Mouse (Mus musculus) adrenal gland (tissue): Measurements from ENCODE around the gene Fgfr2.

Experiments
- intact Hi-C: fragments of 180-260 bp; cut with DNase I; formaldehyde crosslinking; loops from one replicate; pipeline ENCODE4 v1.15.1; 2025

The Fgfr2 gene

GRCm38 (mm10) chr7:130966451-130966850 lies 2156.7 kb downstream of the Fgfr2 start:
- intact Hi-C loops = no loop called here

GRCm38 (mm10) chr7:130965909-130966365 lies 2157.2 kb downstream of the Fgfr2 start:
- intact Hi-C loops = no loop called here

GRCm38 (mm10) chr7:130965396-130965795 lies 2157.8 kb downstream of the Fgfr2 start:
- intact Hi-C loops = no loop called here

GRCm38 (mm10) chr7:130964686-130965085 lies 2158.5 kb downstream of the Fgfr2 start:
- intact Hi-C loops = no loop called here

DNA sequence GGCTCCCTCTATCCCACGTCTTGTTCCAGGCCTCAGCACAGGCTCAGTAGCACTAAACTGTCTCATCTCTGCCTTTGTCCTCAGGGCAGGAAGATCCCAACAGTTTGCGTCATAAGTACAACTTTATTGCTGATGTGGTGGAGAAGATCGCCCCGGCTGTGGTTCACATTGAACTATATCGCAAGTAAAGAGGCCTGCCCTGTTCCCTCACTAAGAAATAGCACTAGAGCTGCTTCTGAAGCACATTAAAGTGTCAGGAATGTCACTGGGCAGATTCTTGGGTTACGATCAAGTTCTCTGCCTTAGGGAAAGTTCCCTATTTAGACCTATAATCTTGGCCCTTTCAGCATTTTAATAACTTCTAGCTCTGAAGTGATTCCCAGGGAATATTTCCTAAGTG lies 2161.7 kb downstream of the Fgfr2 start:
- intact Hi-C loops = no loop called here

DNA sequence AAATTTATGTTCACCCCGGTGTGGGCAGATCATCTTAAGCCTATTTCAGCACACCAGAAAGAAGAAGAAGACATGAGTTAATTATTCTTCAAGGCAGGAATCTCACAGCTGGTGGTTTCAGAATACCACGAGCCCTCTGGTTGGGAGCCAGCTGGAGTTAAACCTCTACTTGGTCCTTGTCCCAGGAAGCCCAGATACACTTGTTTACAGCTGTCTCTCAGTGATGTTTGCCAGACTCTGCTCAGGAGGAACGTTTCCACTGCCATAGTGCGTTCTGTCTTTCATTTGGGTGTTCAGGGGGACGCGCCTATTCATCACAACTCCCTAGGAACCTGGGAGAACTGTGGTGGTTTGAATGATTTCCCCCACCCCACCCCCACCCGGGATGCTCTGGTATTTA lies 2163.3 kb downstream of the Fgfr2 start:
- intact Hi-C loops = no loop called here

- intact Hi-C loops = no loop called here
These were observed 2164.6 kb downstream of the Fgfr2 start for GRCm38 (mm10) chr7:130958551-130958950.

GRCm38 (mm10) chr7:130954177-130954601 lies 2169.0 kb downstream of the Fgfr2 start:
- intact Hi-C loops = no loop called here

GRCm38 (mm10) chr7:130953376-130953775 lies 2169.8 kb downstream of the Fgfr2 start:
- intact Hi-C loops = no loop called here

- intact Hi-C loops = no loop called here
These were observed 2172.1 kb downstream of the Fgfr2 start for GRCm38 (mm10) chr7:130951004-130951403.

DNA sequence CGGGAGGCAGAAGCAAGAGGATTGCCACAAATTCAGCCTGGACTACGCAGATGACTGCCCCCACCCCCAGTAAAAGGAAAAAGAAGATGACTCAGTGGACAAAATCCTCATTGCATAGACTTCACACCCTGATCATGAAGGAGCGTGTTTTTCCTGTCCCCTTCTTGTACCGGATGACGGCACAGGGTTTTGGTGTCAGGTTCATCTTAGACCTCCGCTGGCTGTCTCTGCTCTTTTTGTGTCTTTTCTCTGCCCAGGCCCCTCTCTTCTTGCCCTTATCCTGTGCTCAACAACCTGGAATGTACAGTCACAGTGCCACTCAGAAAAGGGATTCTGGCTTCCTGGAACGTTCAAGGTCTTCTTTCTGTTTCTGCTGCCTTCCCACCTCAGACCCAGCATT lies 2172.7 kb downstream of the Fgfr2 start:
- intact Hi-C loops = no loop called here

- intact Hi-C loops = no loop called here
These were observed 2173.8 kb downstream of the Fgfr2 start for GRCm38 (mm10) chr7:130949331-130949751.

DNA sequence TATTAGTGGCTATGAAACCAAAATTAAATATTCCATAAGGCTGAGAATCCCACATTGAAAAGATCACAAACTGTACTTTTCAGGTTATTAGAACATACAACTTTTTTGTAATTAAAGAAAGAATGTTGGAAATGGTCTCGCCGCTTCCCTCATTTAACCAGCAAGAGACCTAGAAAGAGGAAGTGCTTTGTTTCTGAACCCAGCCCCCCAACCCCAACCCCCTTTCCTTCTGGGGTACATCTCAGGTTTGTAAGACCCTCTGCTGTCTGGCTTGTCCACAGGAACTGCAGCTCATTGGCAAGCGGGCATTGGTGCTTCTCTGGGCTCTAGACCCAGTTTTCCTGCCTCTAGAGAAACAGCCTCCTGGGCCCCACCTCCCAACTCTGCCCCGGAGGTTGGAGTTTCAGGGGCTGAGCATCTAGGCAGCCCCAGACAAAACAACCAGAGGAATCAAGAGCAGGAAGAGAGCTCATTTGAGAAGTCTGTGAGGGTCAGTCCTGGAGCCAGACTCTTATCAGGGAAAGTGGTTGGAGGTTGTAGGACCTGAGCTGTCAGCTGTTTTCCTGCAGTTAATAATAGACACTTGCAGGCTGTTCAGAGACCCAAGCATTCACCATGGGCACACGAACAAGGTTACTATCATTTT lies 2174.5 kb downstream of the Fgfr2 start:
- intact Hi-C loops = no loop called here

- intact Hi-C loops = no loop called here
These were observed 2176.8 kb downstream of the Fgfr2 start for GRCm38 (mm10) chr7:130946303-130946702.

DNA sequence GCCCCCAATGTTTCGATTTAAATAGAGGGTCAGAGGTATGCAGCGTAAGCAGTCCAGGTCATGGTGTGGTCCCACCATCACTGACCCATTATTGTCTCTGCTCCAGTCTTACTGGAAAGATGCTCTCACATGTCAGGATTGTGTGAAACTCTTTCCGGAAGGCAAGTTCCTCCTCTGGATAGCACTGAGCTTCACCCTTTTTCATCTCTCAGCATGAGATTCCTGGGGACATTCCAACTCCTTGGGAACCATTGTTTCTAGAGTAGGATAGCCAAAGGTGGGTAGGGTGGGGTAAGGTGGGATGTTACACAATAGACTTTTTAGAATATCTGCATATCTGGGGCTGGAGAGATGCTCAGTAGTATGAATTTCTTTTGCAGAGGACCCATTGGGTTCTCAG lies 2177.4 kb downstream of the Fgfr2 start:
- intact Hi-C loops = no loop called here

DNA sequence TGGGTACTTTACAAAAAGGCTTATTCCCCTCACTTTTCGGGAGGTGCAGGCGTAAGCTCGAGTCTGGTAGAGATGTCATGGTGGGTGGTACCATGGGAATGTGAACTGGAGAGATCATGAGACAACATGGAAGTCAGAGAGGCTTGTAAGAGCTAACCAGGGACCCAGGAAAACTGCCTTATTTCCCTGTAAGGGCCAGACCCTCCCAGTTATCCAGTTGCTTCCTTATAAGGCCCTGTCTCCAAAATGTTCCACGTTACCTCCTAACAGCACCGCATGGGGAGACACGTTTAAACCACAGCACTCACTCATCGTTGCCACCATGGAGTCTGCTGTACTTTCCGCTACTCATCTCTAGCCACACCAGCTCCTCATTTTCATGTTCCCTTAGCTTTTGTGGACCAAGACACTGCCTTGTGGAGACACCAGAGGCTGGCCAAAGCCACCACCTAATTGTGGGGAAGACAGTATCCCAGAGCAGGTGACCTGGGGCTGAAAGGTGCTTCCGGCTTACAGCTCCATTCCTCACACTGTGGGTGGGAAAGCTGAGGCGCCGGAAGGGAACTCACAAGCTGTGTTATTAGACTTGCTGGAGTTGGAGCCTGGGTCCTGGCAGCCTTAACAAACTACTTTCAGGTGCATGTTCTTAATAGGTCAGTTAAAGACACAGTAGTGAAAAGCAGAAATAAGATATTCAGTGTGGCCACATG lies 2178.2 kb downstream of the Fgfr2 start:
- intact Hi-C loops = no loop called here

GRCm38 (mm10) chr7:130943280-130943895 lies 2179.8 kb downstream of the Fgfr2 start:
- intact Hi-C loops = no loop called here

DNA sequence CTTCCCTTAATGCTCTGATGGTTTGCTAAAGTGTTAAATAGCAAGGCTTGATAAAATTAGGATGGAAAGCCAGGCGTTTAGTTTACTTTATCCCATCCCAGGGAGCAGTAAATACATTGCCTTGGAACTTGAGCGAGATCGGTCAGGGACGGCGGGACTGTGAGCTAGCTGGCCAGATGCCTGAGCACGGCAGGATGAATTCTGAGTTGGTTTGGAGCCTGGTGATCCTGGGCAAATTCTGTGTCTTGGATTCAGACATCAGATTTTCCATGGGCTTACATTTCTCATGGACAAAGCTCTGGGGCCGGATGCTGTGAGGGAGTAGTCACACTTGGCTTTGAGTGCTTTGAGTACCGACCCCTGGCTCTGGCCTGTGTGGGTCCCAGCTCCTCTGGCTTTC lies 2182.4 kb downstream of the Fgfr2 start:
- intact Hi-C loops = no loop called here

DNA sequence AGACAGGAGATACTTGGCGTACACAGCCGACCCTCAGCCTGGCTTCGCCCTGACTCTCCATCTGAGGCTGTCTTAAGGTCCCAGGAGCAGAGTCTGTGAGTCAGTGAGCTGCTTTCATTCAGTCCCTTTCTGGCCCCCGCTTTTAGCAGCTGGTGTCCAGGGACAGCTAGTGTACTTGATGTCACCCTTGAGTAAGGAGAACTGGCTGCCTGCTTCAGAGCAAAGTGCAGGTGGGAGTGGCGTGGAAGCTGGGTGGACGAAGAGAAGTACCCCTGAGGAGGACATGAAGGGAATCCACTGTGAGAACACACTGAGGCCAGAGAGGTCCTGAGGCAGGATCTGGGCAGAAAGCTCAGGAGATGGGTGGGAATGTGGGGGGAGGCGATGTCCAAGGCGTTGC lies 2184.3 kb downstream of the Fgfr2 start:
- intact Hi-C loops = loop anchor here (5.0 kb wide), 1 partner anchor 38 kb away; no protein-coding TSS in a partner anchor

DNA sequence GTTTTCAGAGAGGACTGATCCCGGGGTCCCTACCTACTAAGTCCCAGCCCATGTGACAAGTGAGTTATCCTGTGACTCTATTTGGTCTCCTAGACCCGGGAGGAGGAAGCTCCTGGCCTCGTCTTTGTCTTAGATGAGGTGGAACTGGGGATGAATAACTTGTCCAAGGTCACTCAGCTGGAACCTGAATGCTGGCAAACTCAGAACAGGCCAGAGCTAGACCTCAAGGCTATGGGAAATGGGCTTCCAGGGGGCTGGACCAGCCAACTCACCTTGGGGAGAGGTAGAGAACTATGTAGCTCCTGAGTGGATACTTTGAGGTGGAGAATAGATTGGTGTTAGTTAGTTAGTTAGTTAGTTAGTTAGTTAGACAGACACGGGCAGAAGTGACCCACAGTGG lies 2185.1 kb downstream of the Fgfr2 start:
- intact Hi-C loops = loop anchor here (5.0 kb wide), 1 partner anchor 39 kb away; no protein-coding TSS in a partner anchor

- intact Hi-C loops = loop anchor here (5.0 kb wide), 1 partner anchor 40 kb away; no protein-coding TSS in a partner anchor
These were observed 2185.8 kb downstream of the Fgfr2 start for GRCm38 (mm10) chr7:130937266-130937841.

DNA sequence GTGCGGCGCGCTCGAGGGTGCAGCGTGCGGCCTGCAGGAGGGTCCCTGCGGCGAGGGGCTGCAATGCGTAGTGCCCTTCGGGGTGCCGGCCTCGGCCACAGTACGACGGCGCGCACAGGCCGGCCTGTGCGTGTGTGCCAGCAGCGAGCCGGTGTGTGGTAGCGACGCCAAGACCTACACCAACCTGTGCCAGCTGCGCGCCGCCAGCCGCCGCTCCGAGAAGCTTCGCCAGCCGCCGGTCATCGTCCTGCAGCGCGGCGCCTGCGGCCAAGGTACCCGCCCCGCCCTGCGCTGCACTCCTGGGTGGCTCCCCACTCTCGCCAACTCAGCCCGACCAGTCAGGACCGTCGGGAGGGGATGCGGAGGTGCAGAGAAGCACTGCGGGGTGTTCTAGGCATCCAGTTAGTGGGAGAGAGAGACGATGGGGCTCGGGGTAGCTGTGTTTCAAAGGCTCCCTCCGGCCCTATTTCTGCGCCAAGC lies 2186.6 kb downstream of the Fgfr2 start:
- intact Hi-C loops = loop anchor here (5.0 kb wide), 1 partner anchor 41 kb away; no protein-coding TSS in a partner anchor
